Mouse (Mus musculus) neural tube, embryonic 14.5 days (tissue): Measurements from ENCODE around the gene Nlgn1. TPM values are rescaled to one million over a fixed set of nuclear protein-coding genes. Genes with fewer than 3 reads are reported as not detected.

ENCODE experiments used
- ATAC-seq: fragments of 200-750 bp; cut with Nextera tagmentation; 2 replicates; pipeline ENCODE4 v1.8.0; 2017; ENCODE audit warnings: low read depth, mild to moderate bottlenecking, moderate TSS enrichment, moderate library complexity
- H3K27ac ChIP-seq: fragments of 300-500 bp; sonication (generic); 2 replicates; pipeline ENCODE4 v1.5.1; 2014; ENCODE audit warnings: low read depth, mild to moderate bottlenecking, control low read depth, low read length, moderate library complexity, mixed read lengths
- H3K27me3 ChIP-seq: fragments of 300-500 bp; sonication (generic); 2 replicates; pipeline ENCODE4 v1.6.1; 2014; ENCODE audit warnings: low read length; ENCODE audit not compliant: control insufficient read depth, insufficient read depth
- H3K36me3 ChIP-seq: fragments of 300-500 bp; sonication (generic); 2 replicates; pipeline ENCODE4 v1.6.1; 2014; ENCODE audit warnings: low read length, mixed read lengths; ENCODE audit not compliant: control insufficient read depth, insufficient read depth
- H3K4me1 ChIP-seq: fragments of 300-500 bp; sonication (generic); 2 replicates; pipeline ENCODE4 v1.6.1; 2014; ENCODE audit warnings: low read length; ENCODE audit not compliant: control insufficient read depth, insufficient read depth
- H3K4me2 ChIP-seq: fragments of 300-500 bp; sonication (generic); 2 replicates; pipeline ENCODE4 v1.6.1; 2014; ENCODE audit warnings: mild to moderate bottlenecking, low read depth, low read length, control low read depth
- H3K4me3 ChIP-seq: fragments of 300-500 bp; sonication (generic); 2 replicates; pipeline ENCODE4 v1.5.1; 2014; ENCODE audit warnings: low read depth, low read length, control low read depth, mixed read lengths
- H3K9ac ChIP-seq: fragments of 300-500 bp; sonication (generic); replicated peaks from 2 replicates; pipeline ENCODE4 v1.6.1; 2014; ENCODE audit warnings: low read depth, mild to moderate bottlenecking, control low read depth, low read length, mixed read lengths
- H3K9me3 ChIP-seq: fragments of 300-500 bp; sonication (generic); 2 replicates; pipeline ENCODE4 v1.6.1; 2016; ENCODE audit warnings: low read length; ENCODE audit not compliant: control insufficient read depth
- WGBS: fragments of 180-500 bp; shearing (Covaris S2); extraction: QIAGEN DNeasy Blood & Tissue Kit; methylation state at CpG from one replicate; pipeline ENCODE4 v1.1.7; 2014; 5-methylcytosine and 5-hydroxymethylcytosine counted together
- polyA plus RNA-seq: library from polyadenylated mRNA; unstranded; fragments of >200 nt; fragmentation: Nextera tagmentation; extraction: Ambion mirVana; gene quantifications from 2 replicates; pipeline ENCODE4 v1.2.1, GENCODE M21; 2014

Gene Nlgn1
- polyA plus RNA-seq, 1 experiment from 2014 or later = 39.3 TPM

DNA sequence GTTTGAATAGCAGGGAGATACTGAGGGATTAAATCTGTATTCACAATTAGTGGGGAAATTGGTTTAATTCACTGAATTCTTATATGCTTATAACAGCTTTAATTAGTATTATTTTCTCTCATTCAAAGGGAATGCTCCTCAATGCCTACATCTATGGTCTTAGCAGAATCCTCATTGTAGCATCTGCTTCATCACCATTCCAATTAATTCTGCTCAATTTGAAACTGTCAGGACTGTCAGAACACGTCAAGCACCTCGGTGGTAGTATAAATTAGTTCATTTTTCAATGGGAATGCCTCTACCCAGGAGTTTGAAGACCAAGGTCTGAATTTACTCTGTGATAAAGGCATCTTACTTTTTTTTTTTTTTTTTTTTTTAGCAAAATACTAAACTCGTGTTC lies 158.6 kb downstream of the Nlgn1 start:
- Histone ChIP-seq H3K36me3 (no peaks in the 10 kb centered on the region), H3K4me1 (no peaks in the 10 kb centered on the region), H3K27me3 (no peaks in the 10 kb centered on the region), H3K27ac (no peak overlapping the region), H3K9me3 (no peaks in the 10 kb centered on the region), H3K4me3 (no peak overlapping the region), H3K9ac (no peak overlapping the region), H3K4me2 (no peak overlapping the region)
- ATAC-seq = no peak
- WGBS = 65% methylated on average over 3 of the region's 3 CpGs

DNA sequence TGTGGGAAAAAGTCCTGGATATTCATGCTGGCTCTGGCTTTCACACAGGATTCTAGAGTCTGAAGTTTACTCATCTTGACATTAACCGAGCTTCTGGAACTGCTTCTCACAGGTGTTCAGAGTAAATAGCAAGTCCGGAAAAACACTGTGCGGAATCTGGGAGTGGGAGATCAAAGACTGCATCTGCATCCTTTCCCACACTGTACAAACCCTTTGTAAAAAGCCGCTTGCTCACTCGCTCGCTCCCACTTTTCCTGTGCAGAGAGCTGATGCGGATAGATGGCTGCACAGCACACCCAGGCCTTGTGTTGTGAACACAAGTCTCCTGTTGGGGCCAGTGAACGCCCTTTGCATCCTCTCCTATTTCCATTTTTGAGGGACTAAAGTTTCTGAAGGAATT lies 165.5 kb downstream of the Nlgn1 start:
- no peak overlapping the region for H3K4me3 ChIP-seq
- no peak overlapping the region for H3K27ac ChIP-seq
- ATAC-seq = no peak
- H3K27me3 ChIP-seq = no peaks in the 10 kb centered on the region
- H3K4me1 ChIP-seq = no peaks in the 10 kb centered on the region
- no peak overlapping the region for H3K4me2 ChIP-seq
- no peaks in the 10 kb centered on the region for H3K9me3 ChIP-seq
- no peak overlapping the region for H3K9ac ChIP-seq
- H3K36me3 ChIP-seq = no peaks in the 10 kb centered on the region
- WGBS = 81% methylated on average over 8 of the region's 8 CpGs

DNA sequence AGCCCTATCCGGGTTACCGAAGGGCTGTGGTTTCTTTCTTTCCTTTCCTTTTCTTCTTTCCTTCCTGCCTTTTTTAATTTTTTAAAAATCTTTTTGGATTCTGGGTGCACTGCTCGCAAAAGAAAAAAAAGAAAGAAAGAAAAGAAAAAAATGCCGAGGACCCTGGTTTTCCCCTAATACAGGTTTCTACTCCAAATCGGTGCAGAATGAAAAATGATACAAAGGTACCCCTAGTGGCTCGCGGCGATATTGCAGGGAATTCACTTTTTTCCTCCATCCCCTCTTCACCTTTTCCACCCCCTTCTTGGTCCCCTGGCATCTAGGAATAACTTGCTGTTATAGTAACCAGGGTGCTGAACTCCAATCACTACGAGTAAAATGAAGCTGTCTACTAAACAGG lies 178.5 kb downstream of the Nlgn1 start:
- Histone ChIP-seq H3K4me3 (peak overlapping the region; percentile 42), H3K9me3 (no peaks in the 10 kb centered on the region), H3K36me3 (no peaks in the 10 kb centered on the region), H3K4me2 (peak overlapping the region; percentile 46), H3K9ac (peak overlapping the region; percentile 69), H3K4me1 (0 out of 2 replicates have a peak, but pooled peaks cover 3% of the 10 kb centered on the region), H3K27me3 (no peaks in the 10 kb centered on the region), H3K27ac (no peak overlapping the region; the same call in 1 of the 2 replicates)
- whole genome bisulfite sequencing = 0% methylated on average over 9 of the region's 9 CpGs
- peak; percentile 21; the same call in 1 of the 2 replicates for ATAC-seq

DNA sequence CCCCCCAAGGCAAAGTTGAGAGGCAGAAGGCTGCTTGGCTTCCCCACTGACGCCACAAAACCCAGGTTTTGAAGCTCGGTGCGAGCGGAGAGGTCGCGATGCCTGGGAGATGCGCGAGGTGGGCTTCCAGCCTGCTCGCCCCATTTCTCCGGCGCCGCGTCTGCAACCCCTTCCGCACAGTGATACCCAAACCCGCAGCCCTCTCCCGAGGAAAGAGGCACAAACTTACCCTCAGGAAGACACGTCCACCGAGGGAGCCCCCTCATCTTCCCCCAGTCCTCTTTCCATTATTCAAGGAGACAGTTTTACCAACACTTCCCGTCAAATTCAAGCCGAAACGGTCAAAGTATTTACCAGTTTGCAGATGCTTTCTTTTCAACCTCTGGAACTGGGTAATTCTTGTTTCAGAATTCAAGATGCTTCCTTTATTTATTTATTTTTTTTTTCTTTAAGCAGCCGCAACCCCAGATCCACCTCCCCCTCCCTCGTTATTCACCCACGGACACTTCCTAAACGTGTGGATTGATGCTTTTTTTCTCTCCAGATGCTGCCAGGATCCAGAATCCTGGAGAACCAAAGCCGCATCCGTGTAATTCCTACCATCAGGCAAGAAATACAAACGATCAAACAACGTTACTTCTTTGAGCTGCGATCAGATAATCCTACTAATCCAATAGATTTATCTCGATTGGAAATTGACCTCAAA lies 179.1 kb downstream of the Nlgn1 start:
- Histone ChIP-seq H3K4me3 (peak overlapping the region; percentile 42), H3K27ac (peak overlapping the region; percentile 57; the same call in 1 of the 2 replicates), H3K4me1 (0 out of 2 replicates have a peak, but pooled peaks cover 3% of the 10 kb centered on the region), H3K9ac (peak overlapping the region; percentile 69), H3K4me2 (peak overlapping the region; percentile 46), H3K36me3 (no peaks in the 10 kb centered on the region), H3K27me3 (no peaks in the 10 kb centered on the region), H3K9me3 (no peaks in the 10 kb centered on the region)
- under 1% methylated on average over 31 of the region's 31 CpGs for WGBS
- ATAC-seq = peak; percentile 74

DNA sequence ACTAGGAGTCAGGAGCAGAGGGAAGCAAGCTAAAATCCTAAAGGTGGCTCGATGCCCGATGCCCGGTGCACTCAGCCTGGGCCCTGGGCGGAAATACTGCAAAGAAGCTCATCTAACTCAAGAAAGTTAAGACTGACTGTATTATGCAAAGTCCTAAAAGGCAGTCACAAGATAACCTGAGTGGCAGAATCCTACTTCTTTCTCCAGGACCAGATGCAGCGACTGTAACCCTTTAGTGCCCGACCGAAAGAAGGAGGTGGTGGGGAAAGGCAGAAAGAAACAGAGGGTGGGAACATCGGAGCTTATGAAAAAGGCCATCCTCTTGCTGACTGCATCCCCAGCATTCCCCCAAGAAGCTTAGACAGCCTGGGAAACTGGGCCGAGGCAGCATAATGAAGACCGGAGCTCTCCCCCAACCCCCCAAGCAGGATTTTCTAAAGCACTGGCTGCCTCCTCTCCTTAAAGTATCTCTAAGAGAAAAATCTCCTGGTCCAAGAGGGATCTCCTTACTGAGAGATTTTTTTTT lies 179.7 kb downstream of the Nlgn1 start:
- peak overlapping the region; percentile 46 for H3K4me2 ChIP-seq
- peak overlapping the region; percentile 69 for H3K9ac ChIP-seq
- H3K36me3 ChIP-seq = no peaks in the 10 kb centered on the region
- H3K4me3 ChIP-seq = peak overlapping the region; percentile 42
- H3K9me3 ChIP-seq = no peaks in the 10 kb centered on the region
- no peaks in the 10 kb centered on the region for H3K27me3 ChIP-seq
- WGBS = under 1% methylated on average over 10 of the region's 10 CpGs
- H3K27ac ChIP-seq = peak overlapping the region; percentile 57; the same call in 1 of the 2 replicates
- ATAC-seq = peak; percentile 62
- H3K4me1 ChIP-seq = 0 out of 2 replicates have a peak, but pooled peaks cover 3% of the 10 kb centered on the region

DNA sequence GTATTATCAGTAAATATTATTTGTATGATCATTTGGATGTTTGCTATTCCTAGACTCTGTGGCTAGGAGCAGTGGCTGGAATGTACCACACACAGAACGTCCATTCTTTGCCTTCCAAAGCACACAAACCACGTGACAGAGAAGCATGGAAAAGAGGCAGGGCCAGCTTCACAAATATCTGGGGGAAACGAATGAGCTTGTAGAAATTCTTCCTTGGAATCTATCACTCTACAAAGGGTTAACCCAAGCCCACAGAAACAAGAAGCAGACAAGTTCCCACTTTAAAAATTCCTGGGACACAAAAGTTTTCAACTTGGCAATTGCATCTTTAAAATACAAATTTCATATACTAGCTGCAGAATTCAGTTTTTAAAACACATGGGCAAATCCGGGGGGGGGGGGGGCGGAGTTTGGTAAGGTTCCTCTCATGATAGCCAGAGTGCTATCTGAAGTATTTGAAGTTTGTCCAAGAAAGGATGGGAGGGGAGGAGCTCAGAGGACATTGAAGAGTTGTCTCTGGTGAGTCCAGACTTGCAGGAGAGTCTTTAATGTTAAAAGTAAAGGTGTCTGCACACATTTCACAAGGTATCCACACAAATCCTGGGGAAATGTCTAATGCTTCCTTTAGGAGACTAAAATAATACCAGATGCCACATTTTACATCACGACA lies 180.8 kb downstream of the Nlgn1 start:
- no peaks in the 10 kb centered on the region for H3K27me3 ChIP-seq
- H3K4me2 ChIP-seq = peak overlapping the region; percentile 46
- H3K9ac ChIP-seq = peak overlapping the region; percentile 11; the same call in 1 of the 2 replicates
- H3K4me1 ChIP-seq = 0 out of 2 replicates have a peak, but pooled peaks cover 3% of the 10 kb centered on the region
- WGBS = 27% methylated on average over 6 of the region's 6 CpGs
- no peaks in the 10 kb centered on the region for H3K9me3 ChIP-seq
- H3K27ac ChIP-seq = no peak overlapping the region
- peak overlapping the region; percentile 42 for H3K4me3 ChIP-seq
- no peak for ATAC-seq
- no peaks in the 10 kb centered on the region for H3K36me3 ChIP-seq

DNA sequence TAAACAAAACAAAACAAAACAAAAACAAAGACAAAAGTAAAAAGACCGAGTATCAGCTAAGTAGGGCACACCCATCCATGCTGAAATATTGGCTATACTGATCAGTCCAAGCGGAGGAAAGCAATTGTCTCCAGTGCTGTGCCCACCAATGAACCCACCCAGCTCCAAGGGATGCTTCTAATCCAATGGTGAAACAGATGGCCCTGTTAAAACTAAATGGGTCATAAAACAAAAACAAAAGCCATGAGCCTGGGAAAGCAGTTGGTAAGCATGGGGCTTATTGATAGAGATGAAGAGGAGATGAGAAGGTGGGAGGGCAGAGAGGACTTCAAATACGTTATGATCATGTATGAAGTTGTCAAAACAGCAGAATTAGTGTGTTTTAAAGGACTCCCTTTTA lies 186.1 kb downstream of the Nlgn1 start:
- H3K9me3 ChIP-seq = no peaks in the 10 kb centered on the region
- WGBS = 16% methylated on average over 3 of the region's 3 CpGs
- no peak overlapping the region for H3K27ac ChIP-seq
- no peak overlapping the region for H3K4me2 ChIP-seq
- peak; percentile 75; the same call in 1 of the 2 replicates for ATAC-seq
- no peak overlapping the region for H3K9ac ChIP-seq
- H3K4me3 ChIP-seq = no peak overlapping the region
- H3K4me1 ChIP-seq = no peaks in the 10 kb centered on the region
- no peaks in the 10 kb centered on the region for H3K27me3 ChIP-seq
- no peaks in the 10 kb centered on the region for H3K36me3 ChIP-seq

DNA sequence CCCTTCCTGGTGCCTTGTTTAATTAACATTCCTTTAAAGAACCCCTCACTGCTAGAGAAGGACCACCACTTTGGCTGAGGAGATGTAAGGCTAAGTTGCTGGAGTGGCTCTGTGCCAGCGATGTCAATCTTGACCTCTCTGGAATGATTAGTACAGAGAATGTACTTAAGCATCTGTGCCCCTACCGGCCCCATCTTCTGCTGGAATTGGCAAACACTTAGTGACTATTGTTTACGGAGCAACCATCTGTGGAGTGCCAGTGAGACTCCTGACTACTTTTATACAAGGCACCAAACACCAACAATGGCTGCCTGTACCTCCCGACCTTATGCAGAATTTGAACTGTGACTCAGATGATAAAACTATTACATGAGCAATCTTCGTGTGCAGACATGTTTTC lies 186.8 kb downstream of the Nlgn1 start:
- Histone ChIP-seq H3K4me2 (no peak overlapping the region), H3K27me3 (no peaks in the 10 kb centered on the region), H3K4me3 (no peak overlapping the region), H3K27ac (no peak overlapping the region), H3K4me1 (no peaks in the 10 kb centered on the region), H3K9me3 (no peaks in the 10 kb centered on the region), H3K9ac (no peak overlapping the region), H3K36me3 (no peaks in the 10 kb centered on the region)
- peak; percentile 54; the same call in 1 of the 2 replicates for ATAC-seq
- WGBS = 28% methylated on average over 5 of the region's 5 CpGs

DNA sequence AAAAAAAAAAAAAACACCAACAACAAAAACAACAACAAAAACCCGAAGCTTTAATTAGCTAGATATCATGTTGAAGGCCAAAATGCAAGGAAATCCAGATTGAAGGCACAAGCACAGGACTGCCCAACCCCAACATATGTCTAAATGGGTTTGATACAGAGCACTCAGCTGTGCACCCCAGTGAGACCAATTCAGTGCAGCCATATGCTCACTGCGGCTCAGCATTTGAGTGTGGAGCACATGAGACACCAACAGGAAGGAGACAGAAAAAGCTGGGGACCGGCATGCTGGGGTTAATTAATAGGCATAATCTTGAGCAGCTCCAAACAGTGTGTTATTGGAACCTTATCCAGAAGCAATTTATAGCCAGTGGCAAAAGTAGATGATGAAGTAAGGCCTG lies 190.7 kb downstream of the Nlgn1 start:
- Histone ChIP-seq H3K27ac (no peak overlapping the region), H3K4me1 (no peaks in the 10 kb centered on the region), H3K9ac (no peak overlapping the region), H3K36me3 (no peaks in the 10 kb centered on the region), H3K27me3 (no peaks in the 10 kb centered on the region), H3K9me3 (no peaks in the 10 kb centered on the region), H3K4me3 (no peak overlapping the region), H3K4me2 (no peak overlapping the region)
- WGBS = 63% methylated on average over 3 of the region's 3 CpGs
- ATAC-seq = peak; percentile 68; the same call in 1 of the 2 replicates
